Mouse (Mus musculus) naive thymus-derived CD4-positive, alpha-beta T cell, adult 2 months (primary cell): ENCODE data around the gene Stk32c.

Experiments
- DNase-seq: peaks from one replicate; pipeline ENCODE4 v3.0.0-alpha.2; 2011; ENCODE audit warnings: low read depth

The Stk32c gene

DNA sequence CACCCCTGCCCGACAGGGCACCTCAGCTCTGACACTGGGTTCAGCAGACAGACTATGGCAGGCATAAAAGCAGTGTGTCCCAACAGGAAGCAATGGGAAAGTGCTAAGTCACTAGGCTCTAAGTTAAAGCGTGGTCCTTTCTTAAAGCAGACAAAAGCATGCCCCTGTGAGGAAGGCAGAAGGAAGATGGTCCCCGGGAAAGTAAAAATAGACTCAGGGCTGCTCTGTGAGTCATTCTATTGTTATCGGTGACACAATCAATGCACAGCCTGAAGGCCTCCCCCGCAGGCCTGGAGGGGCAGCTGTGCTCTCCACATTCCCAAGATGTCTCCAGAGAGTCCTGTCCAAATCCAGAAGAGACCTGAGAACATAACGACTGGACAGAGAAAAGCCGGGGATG, 67.2 kb downstream of the Stk32c start:
- no peak for DNase-seq

- DNase-seq, result no peak
Measured at GRCm38 (mm10) chr7:139143785-139144184, 69.3 kb downstream of the Stk32c start.

GRCm38 (mm10) chr7:139139921-139140461, 73.1 kb downstream of the Stk32c start:
- no peak for DNase-seq

DNA sequence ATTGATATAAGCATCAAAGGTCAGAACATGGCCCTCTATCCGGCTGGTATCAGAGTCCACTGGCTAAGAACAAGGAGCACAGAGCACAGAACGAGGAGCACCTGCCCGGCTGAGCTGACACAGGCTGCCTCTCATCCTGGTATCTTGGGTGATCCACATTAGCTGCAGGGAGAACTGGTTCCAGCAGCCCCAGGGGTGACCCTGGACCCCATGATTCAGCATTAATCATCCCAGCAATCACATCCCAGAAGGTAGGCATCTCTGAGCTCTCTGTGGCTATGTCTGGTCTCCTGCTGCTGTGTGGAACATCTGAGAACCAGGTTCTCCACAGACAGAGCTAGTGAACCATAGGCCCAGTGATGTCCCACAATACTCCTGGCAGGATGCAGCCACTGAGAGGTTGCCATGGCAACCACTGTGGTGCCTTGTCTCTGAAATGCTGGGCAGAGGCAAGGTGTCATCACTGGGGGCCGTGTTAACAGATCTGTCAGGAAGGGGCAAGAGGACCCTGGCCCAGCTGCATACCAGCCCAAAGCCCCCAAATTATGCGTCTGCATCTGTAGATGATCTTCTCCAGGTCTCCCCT, 76.1 kb downstream of the Stk32c start:
- DNase-seq, result no peak

DNA sequence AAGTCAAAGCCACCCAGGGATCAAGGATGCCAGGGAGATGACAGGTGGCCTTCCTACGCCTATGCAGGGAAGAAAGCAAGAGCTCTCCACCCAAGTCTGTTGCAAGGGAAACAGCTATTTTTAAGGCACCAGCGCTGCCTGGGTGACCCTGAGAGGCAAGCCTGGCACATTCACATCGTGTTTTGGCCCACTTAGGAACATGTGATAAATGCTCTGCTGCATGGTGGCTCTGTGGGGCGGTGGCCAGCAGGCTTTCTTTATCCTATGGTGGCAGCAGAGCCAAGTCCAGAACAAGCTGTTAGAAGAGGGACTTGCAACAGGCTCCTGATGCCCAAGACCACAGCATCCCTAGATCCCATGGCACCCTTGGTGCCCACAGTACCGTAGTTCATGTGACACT, 77.9 kb downstream of the Stk32c start:
- DNase-seq, result no peak

DNA sequence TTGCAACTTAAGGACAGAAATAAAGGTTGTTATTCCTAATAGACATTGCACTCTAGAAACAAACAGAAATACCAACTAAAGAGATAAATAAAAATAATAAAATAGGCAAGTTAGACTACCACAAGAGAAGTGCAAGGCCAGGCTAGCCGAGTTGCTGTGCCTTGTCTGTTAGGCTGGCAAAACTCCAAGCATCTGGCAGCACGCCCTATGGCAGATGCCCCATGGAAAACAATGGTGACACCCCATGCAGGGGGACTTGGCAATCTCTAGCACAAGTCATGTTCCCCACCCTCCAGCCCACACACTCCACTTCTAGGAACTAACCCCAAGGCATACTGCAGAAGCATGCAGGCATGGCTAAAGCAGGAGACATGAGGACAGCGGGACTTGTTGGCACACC, 79.7 kb downstream of the Stk32c start:
- DNase-seq, result no peak

DNA sequence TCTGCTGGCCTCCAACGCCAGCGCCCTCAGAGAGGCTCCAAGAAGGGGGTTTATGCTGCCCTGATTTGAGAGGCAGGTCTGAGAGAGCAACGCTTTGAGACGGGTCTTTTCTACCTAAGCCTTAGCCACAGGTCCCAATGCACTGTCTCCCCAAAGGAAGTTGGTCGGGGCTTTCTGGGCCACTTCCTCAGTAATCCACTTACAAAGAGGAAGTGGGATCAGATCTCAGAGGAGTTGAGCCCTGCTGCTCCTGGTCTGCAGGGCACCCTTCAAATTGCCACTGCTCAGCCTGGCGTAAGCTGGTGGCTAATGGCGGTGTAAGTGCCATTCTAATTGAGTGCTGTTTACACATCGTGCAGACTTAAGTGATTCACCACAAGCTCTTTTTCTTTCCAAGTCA, 81.6 kb downstream of the Stk32c start:
- no peak for DNase-seq

GRCm38 (mm10) chr7:139130361-139130760, 82.7 kb downstream of the Stk32c start:
- no peak for DNase-seq

DNA sequence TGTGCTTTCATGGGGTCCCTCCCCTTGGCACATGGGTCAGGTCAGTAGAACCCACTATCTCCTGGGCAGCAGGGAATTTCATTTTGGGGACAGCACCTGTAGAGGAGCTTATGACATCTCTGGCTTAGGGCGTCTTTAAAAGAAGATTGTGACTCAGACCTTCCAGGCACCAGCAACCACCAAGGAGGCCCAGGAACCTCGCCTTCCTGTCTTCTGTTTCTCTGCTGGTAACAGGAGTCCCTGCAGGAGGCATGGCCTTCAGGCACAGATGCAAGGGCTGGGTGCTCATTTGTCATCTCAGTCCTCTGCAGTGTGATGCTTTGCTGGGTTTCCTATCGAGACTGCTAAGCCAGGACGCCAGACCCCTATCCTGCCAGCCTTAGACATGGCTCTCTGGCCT, 84.1 kb downstream of the Stk32c start:
- DNase-seq, result no peak

DNA sequence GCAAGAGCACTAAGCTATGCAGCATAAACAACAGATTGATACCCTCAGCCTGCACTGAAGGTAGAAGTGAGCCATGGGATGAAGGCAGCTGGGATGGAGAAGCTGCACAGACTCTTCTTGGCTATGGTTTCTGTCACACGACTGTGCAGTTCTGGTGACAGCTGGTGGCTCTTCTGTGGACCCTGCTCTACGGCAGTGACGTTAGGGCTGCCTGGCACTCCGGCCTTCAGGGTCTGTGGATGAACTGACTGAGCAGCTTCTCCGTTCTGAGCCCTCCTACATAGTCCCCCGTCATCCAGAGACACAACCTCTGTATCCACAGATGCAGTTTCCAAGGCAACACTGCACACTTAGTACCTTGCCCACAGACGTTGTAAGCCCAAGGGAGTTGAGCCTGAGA, 86.6 kb downstream of the Stk32c start:
- no peak for DNase-seq

GRCm38 (mm10) chr7:139125881-139126280, 87.2 kb downstream of the Stk32c start:
- no peak for DNase-seq

DNA sequence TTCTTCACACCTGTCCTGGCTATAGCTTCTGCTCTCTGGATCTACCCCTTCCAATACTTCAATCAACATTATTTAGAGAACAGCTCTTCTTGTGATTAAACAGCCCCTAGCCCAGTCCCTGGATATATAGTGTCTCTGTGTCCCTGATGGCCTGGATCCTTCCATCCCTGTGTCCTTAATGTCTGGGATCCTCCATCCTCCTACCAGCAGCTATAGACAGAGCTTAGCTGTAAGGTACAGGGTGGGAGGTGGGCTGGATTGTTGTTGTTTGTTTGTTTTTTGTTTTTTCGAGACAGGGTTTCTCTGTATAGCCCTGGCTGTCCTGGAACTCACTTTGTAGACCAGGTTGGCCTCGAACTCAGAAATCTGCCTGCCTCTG, 93.3 kb downstream of the Stk32c start:
- no peak for DNase-seq

GRCm38 (mm10) chr7:139119152-139119774, 93.8 kb downstream of the Stk32c start:
- DNase-seq, result peak; percentile 22

GRCm38 (mm10) chr7:139107908-139108650, 105.0 kb downstream of the Stk32c start:
- DNase-seq, result no peak

- DNase-seq, result no peak
Measured at GRCm38 (mm10) chr7:139105705-139106104, 107.4 kb downstream of the Stk32c start.

DNA sequence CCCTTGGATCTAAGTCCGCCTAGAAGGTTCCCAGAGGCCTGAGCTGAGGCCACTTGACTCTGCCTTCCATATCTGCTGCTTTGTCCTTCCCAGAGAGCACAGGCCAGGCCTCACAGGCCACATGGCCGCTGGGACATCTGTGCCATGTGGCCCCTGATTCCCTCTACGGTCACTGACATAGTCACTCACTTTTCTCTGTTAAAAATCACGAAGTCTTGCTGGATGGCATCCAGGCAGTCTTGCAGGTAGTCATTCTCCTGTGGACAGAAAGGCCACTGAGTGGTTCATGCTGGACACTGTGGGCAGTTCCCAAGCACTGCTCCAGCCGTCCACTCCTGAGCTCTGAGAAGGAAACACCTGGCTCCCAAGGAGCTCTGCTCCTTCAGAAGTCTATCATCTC, 108.0 kb downstream of the Stk32c start:
- no peak for DNase-seq

- no peak for DNase-seq
Measured at GRCm38 (mm10) chr7:139103960-139104381, 109.1 kb downstream of the Stk32c start.

DNA sequence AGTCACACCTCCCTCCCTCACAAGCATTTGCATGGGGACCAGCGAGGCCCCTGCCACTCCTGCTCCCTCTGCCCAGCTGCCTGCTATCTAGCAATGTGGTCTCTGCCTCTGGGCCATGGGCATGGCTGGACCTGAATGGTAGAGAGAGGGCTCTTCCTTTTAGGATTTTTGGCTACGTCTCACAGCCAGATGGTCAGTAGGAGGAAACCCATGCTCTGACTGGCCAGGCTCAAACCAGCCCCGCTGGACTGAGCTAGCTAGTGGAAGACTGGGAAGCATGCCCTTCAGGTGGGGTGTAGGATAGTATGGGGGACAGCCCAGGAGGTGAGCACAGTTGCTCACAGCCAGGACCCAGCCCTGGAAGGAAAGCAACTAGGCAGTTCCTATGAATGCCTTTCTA, 111.3 kb downstream of the Stk32c start:
- no peak for DNase-seq

DNA sequence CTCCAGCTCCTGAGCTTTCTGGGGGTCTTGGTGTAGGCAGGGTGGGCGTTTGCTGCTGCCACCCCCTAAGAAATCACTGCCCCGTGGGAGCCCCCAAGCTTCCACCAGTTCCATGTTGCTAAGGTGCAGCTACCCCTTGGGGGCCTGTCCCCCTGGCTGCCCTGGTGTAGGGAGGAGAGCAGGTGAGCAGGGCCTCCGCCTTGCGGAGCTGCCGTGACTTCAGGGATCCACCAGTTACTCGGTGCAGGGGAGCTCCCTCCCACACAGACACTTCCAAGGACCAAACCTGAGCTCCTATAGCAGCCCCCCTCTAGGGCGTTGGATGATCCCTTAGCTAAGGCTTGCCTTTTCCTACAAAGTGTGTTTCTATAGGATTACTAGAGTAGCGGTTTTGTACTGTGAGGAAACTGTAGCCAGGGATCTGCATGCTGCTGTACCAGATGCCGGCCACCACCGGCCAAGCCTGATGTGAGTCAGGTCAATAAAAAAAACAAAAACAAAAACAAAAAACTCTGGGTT, 111.8 kb downstream of the Stk32c start:
- DNase-seq, result no peak

DNA sequence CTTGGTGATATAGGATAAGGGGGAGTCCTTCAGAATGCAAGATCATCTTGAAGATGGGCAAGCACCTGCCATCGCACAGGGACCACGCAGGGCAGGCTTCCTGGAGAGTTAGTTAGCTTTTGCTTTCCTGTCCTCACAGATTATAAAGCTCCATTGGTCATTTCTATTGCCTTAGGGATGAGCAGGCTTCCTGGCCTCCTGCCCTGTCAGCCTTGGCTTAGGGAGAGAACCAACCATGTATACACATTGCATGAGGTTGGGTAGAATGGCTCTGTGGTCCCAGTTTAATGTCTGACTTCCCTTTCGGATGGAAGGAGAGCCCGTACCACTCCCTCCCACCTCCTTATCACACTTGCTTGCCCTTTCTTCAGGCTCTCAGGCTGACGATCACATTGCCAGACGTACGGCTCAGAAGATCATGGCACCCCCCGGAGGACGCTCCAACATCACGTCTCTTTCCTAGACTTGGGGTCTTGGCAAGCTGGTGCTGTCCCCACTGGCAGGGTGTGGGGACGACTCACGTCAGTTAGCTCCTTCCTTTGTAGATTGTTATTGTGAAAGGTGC, 112.5 kb downstream of the Stk32c start:
- DNase-seq, result no peak

GRCm38 (mm10) chr7:139096399-139096798, 116.7 kb downstream of the Stk32c start:
- DNase-seq, result no peak

- DNase-seq, result no peak
Measured at GRCm38 (mm10) chr7:139095282-139095681, 117.8 kb downstream of the Stk32c start.

DNA sequence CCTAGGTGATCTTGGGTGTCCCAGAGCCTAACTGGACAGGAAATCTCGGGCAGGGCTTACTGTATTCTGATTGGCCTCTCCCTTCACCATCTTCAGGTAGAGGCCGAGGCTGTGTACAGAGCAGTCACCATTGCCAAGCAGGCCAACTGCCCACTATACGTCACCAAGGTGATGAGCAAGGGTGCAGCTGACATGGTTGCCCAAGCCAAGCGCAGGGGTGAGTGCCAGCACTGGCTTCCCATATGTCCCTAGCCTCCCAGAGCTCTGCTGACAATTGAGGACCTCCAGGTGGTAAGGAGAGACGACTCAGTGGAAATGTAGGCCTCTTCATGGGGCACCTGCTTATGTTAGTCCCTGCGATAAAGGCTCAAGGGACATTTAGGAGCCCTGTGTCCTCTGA, 118.3 kb downstream of the Stk32c start:
- no peak for DNase-seq
